Mouse (Mus musculus): ENCODE measurements at regions not wholly inside any gene's neighbourhood (a gene's known extent, or its start where the extent isn't known, plus 50 kb on each side); places are given as distances from the start of the nearest gene placed in this dataset.

- 18% methylated on average over 2 of the region's 2 CpGs for WGBS
These were observed 124.7 kb upstream of the Adra1d start for GRCm38 (mm10) chr2:131686748-131687147.

GRCm38 (mm10) chr2:131685326-131685725 lies 123.2 kb upstream of the Adra1d start:
- H3K4me1 ChIP-seq (ENCODE audit: control insufficient read depth, insufficient read depth) = peaks cover 30% of the 10 kb centered on the region
- WGBS = 55% methylated on average over 3 of the region's 3 CpGs
- DNase-seq (ENCODE audit: low spot score) (no peak), ATAC-seq (ENCODE audit: insufficient read depth, low read depth) (no peak)
- H3K9ac ChIP-seq (replicated peaks; ENCODE audit: low read depth, low read length) = no peak overlapping the region
- H3K27ac ChIP-seq (ENCODE audit: low read depth) = 0 out of 2 replicates have a peak overlapping the region, but pooled peaks have one; percentile 12
- no peaks in the 10 kb centered on the region for H3K9me3 ChIP-seq (replicated peaks; ENCODE audit: control insufficient read depth, low read length)
- no peaks in the 10 kb centered on the region for H3K27me3 ChIP-seq (ENCODE audit: control insufficient read depth, insufficient read depth, low read length)
- no peaks in the 10 kb centered on the region for H3K36me3 ChIP-seq (replicated peaks; ENCODE audit: control insufficient read depth, insufficient read depth, low read length)
- no peak overlapping the region for H3K4me2 ChIP-seq (ENCODE audit: low read depth, low read length)
- no peak overlapping the region for H3K4me3 ChIP-seq (ENCODE audit: low read depth, low read length)
- TF ChIP-seq CTCF (IDR thresholded peaks at IDR 0.05; ENCODE audit: low read depth) (no peak), EP300 (IDR thresholded peaks at IDR 0.05; ENCODE audit: low read depth) (no peak)

More at GRCm38 (mm10) chr2:131686748-131687147, 124.7 kb upstream of the Adra1d start:
- Histone ChIP-seq H3K9me3 (replicated peaks; ENCODE audit: control insufficient read depth, low read length) (no peaks in the 10 kb centered on the region), H3K36me3 (replicated peaks; ENCODE audit: control insufficient read depth, insufficient read depth, low read length) (no peaks in the 10 kb centered on the region), H3K27me3 (ENCODE audit: control insufficient read depth, insufficient read depth, low read length) (no peaks in the 10 kb centered on the region), H3K9ac (replicated peaks; ENCODE audit: low read depth, low read length) (no peak overlapping the region), H3K4me2 (ENCODE audit: low read depth, low read length) (no peak overlapping the region), H3K27ac (ENCODE audit: low read depth) (peak overlapping the region; percentile 87), H3K4me3 (ENCODE audit: low read depth, low read length) (no peak overlapping the region), H3K4me1 (ENCODE audit: control insufficient read depth, insufficient read depth) (peaks cover 30% of the 10 kb centered on the region)
- peak; percentile 84 for DNase-seq (ENCODE audit: low spot score)
- peak; percentile 77 for ATAC-seq (ENCODE audit: insufficient read depth, low read depth)
- TF ChIP-seq CTCF (IDR thresholded peaks at IDR 0.05; ENCODE audit: low read depth) (no peak), EP300 (IDR thresholded peaks at IDR 0.05; ENCODE audit: low read depth) (no peak)

DNA sequence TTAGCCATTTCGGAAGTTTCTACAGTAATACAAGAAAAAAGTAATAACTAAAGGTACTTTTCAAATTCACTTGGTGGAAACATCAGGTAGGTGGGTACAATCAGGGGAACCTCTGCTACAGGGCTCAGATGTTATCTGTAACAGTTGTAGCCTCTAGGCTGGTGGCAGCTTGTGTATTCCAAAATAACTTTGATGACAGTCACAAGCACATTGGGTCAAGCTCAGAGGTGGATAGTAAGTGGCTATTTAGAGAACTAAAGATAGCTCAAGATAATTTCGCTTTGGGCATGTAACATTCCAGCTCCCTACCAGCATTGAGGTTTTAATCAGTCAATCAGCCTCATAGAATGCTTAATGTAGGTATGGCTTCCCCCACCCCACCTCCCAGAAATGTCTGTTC lies 121.7 kb upstream of the Adra1d start:
- H3K27me3 ChIP-seq (ENCODE audit: control insufficient read depth, insufficient read depth, low read length) = no peaks in the 10 kb centered on the region
- TF ChIP-seq CTCF (IDR thresholded peaks at IDR 0.05; ENCODE audit: low read depth) = no peak
- TF ChIP-seq EP300 (IDR thresholded peaks at IDR 0.05; ENCODE audit: low read depth) = 0 out of 2 replicates have a peak, but pooled peaks have one; percentile 25
- H3K9me3 ChIP-seq (replicated peaks; ENCODE audit: control insufficient read depth, low read length) = no peaks in the 10 kb centered on the region
- WGBS = 46% methylated on average over 2 of the region's 2 CpGs
- H3K4me3 ChIP-seq (ENCODE audit: low read depth, low read length) = no peak overlapping the region
- H3K9ac ChIP-seq (replicated peaks; ENCODE audit: low read depth, low read length) = no peak overlapping the region
- peak overlapping the region; percentile 58 for H3K27ac ChIP-seq (ENCODE audit: low read depth)
- DNase-seq (ENCODE audit: low spot score) (peak; percentile 36), ATAC-seq (ENCODE audit: insufficient read depth, low read depth) (peak; percentile 59; the same call in 1 of the 2 replicates)
- H3K4me2 ChIP-seq (ENCODE audit: low read depth, low read length) = no peak overlapping the region
- no peaks in the 10 kb centered on the region for H3K36me3 ChIP-seq (replicated peaks; ENCODE audit: control insufficient read depth, insufficient read depth, low read length)
- peaks cover 30% of the 10 kb centered on the region for H3K4me1 ChIP-seq (ENCODE audit: control insufficient read depth, insufficient read depth)

DNA sequence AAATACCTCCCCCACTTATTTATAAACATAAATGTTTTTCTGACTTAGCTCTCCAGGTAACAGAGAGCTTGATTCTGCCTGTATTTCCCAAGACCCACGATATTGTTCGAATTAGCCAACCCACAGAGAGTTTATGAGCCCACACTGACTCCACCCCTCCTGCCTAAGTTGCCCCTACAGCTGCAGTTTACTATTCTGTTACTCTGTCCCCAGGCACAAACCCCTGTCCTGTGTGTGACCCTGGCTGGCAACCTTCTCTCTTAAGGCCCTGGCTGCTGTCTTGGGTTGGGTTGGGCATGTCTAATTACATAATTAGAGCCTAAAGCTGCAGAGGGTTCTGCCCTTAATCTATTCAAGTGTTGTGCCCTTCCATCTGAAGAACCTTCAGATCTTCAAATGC lies 116.4 kb upstream of the Adra1d start:
- no peaks in the 10 kb centered on the region for H3K27me3 ChIP-seq (ENCODE audit: control insufficient read depth, insufficient read depth, low read length)
- H3K4me1 ChIP-seq (ENCODE audit: control insufficient read depth, insufficient read depth) = peaks cover 10% of the 10 kb centered on the region; the same call in 1 of the 2 replicates
- no peak for DNase-seq (ENCODE audit: low spot score)
- H3K36me3 ChIP-seq (replicated peaks; ENCODE audit: control insufficient read depth, insufficient read depth, low read length) = no peaks in the 10 kb centered on the region
- WGBS = 98% methylated on average over 2 of the region's 2 CpGs
- no peaks in the 10 kb centered on the region for H3K9me3 ChIP-seq (replicated peaks; ENCODE audit: control insufficient read depth, low read length)
- ATAC-seq (ENCODE audit: insufficient read depth, low read depth) = no peak
- H3K4me3 ChIP-seq (ENCODE audit: low read depth, low read length) = no peak overlapping the region
- H3K9ac ChIP-seq (replicated peaks; ENCODE audit: low read depth, low read length) = no peak overlapping the region
- H3K27ac ChIP-seq (ENCODE audit: low read depth) = no peak overlapping the region
- H3K4me2 ChIP-seq (ENCODE audit: low read depth, low read length) = no peak overlapping the region
- no peak for TF ChIP-seq CTCF (IDR thresholded peaks at IDR 0.05; ENCODE audit: low read depth)
- no peak for TF ChIP-seq EP300 (IDR thresholded peaks at IDR 0.05; ENCODE audit: low read depth)

DNA sequence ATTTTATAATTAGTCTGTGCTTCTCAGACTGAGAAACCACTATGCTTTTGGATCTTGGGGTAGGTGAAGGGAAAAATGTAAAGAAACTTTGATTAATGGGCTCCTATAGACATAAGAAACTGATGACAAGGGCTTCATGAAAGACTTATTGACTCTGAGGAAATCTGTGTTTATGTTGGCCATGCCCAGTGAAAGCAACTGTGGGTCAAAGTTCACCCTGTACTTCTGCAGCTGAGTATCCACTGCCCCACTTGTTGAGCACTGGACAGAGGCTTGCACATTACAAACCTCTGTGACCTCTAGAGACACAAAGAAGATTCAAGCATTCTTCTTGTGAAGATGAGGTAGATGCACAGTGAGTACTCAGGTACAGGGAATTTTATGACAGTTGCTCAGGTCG lies 114.7 kb upstream of the Adra1d start:
- no peak for ATAC-seq (ENCODE audit: insufficient read depth, low read depth)
- H3K4me3 ChIP-seq (ENCODE audit: low read depth, low read length) = no peak overlapping the region
- DNase-seq (ENCODE audit: low spot score) = no peak
- H3K27ac ChIP-seq (ENCODE audit: low read depth) = no peak overlapping the region
- H3K4me2 ChIP-seq (ENCODE audit: low read depth, low read length) = no peak overlapping the region
- H3K36me3 ChIP-seq (replicated peaks; ENCODE audit: control insufficient read depth, insufficient read depth, low read length) = no peaks in the 10 kb centered on the region
- 79% methylated on average over 1 of the region's 1 CpGs for WGBS
- no peaks in the 10 kb centered on the region for H3K27me3 ChIP-seq (ENCODE audit: control insufficient read depth, insufficient read depth, low read length)
- H3K4me1 ChIP-seq (ENCODE audit: control insufficient read depth, insufficient read depth) = no peaks in the 10 kb centered on the region
- TF ChIP-seq EP300 (IDR thresholded peaks at IDR 0.05; ENCODE audit: low read depth) = no peak
- no peak for TF ChIP-seq CTCF (IDR thresholded peaks at IDR 0.05; ENCODE audit: low read depth)
- H3K9ac ChIP-seq (replicated peaks; ENCODE audit: low read depth, low read length) = no peak overlapping the region
- H3K9me3 ChIP-seq (replicated peaks; ENCODE audit: control insufficient read depth, low read length) = no peaks in the 10 kb centered on the region

- TF ChIP-seq CTCF (IDR thresholded peaks at IDR 0.05; ENCODE audit: low read depth) (no peak), EP300 (IDR thresholded peaks at IDR 0.05; ENCODE audit: low read depth) (no peak)
- no peaks in the 10 kb centered on the region for H3K4me1 ChIP-seq (ENCODE audit: control insufficient read depth, insufficient read depth)
- WGBS = 78% methylated on average over 6 of the region's 6 CpGs
- H3K27ac ChIP-seq (ENCODE audit: low read depth) = no peak overlapping the region
- no peak for ATAC-seq (ENCODE audit: insufficient read depth, low read depth)
- no peak overlapping the region for H3K9ac ChIP-seq (replicated peaks; ENCODE audit: low read depth, low read length)
- H3K27me3 ChIP-seq (ENCODE audit: control insufficient read depth, insufficient read depth, low read length) = no peaks in the 10 kb centered on the region
- no peaks in the 10 kb centered on the region for H3K36me3 ChIP-seq (replicated peaks; ENCODE audit: control insufficient read depth, insufficient read depth, low read length)
- no peak overlapping the region for H3K4me3 ChIP-seq (ENCODE audit: low read depth, low read length)
- DNase-seq (ENCODE audit: low spot score) = no peak
- H3K9me3 ChIP-seq (replicated peaks; ENCODE audit: control insufficient read depth, low read length) = no peaks in the 10 kb centered on the region
- no peak overlapping the region for H3K4me2 ChIP-seq (ENCODE audit: low read depth, low read length)
These were observed 112.8 kb upstream of the Adra1d start for GRCm38 (mm10) chr2:131674872-131675271.
